Mouse (Mus musculus) gastrocnemius, postnatal 10 days (tissue): ENCODE data around the gene Wars. TPM values are rescaled to one million over a fixed set of nuclear protein-coding genes. Genes with fewer than 3 reads are reported as not detected.

Experiments
- DNase-seq: peaks from one replicate; pipeline ENCODE4 v3.0.0; 2021; ENCODE audit warnings: mixed read lengths
- long read RNA-seq, 2 experiments: library from polyadenylated mRNA; stranded (forward); transcript quantifications; one replicate each; pipeline ENCODE4 v2.0.0; 2021
- total RNA-seq, 2 experiments: library from RNA; stranded (reverse); gene quantifications; 2 replicates each; pipeline ENCODE4 v1.2.3; 2021

The Wars gene
- 10 to 100 TPM; 24.1 to 26.8 TPM for total RNA-seq
- long read RNA-seq, experiment 1, transcript Wars-201 (10 exons, 2,831 nt): major isoform, 82 of 94 reads
- long read RNA-seq, experiment 1, partial matches to known transcripts: 5 of 94 reads
- long read RNA-seq, experiment 1, other reads (novel, unspliced or antisense): 7 of 94 reads
- long read RNA-seq, experiment 2, transcript Wars-201 (10 exons, 2,831 nt): major isoform, 64 of 84 reads
- long read RNA-seq, experiment 2, partial matches to known transcripts: 5 of 84 reads
- long read RNA-seq, experiment 2, other reads (novel, unspliced or antisense): 14 of 84 reads

DNA sequence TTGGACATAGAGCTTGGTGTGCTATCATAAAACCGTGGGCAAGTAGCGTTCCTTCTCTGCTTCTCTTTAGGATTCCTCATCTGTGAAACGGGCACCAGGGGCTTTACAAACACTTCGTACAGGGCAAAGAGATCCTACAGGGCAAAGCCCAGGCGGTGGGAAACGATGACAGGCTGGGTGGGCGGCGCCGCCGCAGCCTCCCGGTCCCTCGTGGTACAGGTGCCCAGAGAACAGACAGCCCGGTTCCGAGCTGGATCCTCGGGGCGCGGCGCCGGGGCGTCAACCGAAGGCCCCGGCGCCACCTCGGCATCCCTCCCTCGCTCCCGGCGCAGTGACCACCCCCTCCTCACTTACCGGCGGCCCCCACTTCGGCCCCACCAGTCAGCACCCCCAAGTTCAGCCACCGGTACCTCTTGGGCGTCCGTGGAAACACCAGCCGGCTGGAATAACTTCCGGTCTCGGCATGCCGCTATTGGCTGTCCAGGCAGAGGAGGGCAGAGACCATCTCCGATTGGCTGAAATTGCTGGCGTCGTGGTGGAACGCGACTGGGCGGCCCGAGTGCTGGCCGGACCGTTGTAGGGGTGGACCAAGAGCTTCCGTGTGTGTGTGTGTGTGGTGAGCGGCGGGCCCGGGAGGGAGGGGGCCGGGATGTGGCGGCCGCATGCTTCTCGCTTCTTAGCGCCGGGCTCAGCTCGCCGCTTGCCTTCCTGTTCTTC is at the start of gene Wars:
Gene Wars, minus strand, starts transcription at position 460 of the 717 bp plus-strand sequence.
- peak; percentile 92 for DNase-seq

DNA sequence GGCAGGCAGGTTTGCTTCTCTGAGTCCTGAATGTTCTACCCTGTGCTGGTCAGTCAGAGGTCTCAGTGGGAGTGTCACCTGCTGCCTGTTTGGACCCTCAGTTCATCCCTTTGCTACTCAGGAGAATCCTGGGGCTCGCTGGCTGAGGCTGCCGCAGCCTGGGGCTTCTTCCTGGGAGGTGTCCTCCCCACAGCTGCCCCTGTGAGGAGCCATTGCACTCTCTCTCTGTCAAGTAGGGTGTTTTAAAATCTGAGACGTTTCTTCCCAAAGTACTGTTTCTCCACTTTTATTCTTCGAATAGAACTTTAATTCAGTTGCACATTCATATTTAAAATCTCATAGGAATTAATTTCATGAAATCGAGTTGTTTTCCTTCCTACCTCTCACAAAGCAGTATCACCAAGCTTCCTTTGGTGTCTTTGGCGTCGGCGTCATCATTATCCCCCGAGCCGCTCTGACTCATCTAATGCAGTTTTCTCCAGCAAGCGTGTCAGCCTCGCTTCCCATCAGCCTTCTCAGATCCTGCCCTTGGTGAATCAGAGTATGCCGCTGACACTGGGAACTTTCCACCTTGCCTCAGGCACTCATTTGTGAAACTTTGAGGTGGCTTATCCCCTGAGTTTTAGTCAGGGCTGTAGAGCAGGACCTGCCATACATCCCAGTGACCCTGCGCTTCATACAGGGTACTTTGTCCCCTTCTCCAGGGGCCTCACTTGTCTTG is 48.4 kb upstream of the Wars start:
- no peak for DNase-seq

DNA sequence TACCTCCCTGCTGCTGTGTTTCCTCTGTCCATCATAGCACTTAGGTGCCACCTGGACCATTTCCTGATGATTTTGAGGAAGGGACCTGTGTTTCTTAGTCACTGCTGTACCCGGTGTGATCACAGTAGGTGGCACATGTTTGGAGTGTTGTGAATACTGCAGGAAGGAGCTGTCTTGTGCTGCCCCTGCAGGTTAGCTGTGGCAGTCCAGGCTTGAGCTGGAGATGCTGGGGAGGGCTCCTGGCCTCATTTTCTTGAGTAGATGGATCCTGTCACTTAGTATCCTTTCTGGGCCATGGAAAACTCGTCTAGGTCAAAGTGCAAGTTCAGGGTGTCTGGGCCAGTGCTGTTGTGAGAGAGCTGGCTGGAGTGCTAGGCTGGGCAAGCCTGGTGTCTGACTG is 47.3 kb upstream of the Wars start:
- DNase-seq: no peak

DNA sequence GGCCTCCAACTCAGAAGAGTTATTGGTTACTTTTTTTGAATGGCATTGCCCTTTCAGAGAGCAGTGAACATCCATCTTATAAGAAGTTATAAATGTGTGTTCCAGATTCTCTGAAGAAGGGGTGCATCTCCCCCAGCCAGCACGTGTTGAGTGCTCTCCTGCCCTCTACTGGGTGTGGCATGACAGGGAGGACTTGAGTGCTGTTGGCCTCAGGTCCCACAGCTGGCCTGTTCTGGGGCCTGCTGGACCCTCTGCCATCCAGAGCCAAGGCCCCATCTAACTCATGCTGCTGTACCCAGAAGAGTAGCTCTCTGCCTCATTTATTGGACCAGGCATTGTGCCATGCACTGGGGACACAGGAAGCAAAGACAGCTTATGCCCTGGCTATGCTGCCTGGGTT is 46.3 kb upstream of the Wars start:
- no peak for DNase-seq

DNA sequence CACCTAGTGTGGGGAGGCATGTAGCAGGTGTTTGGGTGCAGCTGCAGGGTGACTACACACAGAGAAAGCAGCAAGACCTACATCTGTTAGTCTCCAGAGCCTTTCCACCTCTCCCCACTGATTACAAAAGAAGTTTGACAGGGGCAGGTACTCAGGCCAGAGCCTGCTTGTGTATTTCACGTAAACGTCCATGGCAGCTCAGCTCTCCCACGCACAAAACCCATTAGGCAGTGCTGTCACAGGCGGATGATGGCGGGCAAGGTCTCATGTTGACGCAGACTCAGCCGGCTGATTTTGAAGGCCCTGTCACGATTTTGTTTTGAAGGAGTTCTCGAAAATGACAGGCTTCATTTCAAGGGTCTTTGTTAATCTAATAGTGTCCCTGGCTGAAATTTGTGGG is 45.3 kb upstream of the Wars start:
- DNase-seq: no peak

DNA sequence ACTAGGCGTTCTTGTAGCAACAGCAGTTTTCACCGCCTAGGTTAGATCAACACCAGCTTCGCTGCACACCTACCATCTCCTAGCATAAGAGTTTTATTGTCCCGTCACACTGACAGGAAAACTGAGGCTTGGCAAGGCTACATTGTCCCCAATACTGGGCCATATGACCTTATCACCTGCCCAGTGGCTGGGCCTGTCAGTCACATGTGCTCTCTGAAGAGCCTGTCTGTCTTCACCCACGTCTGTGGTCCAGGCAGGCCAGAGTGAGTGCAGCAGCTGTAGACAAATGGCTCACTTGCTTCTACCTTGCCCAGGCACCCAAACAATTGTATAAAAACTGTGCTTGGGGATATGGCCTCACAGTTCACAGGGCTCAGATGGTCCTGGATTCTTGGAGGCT is 44.9 kb upstream of the Wars start:
- DNase-seq: no peak

DNA sequence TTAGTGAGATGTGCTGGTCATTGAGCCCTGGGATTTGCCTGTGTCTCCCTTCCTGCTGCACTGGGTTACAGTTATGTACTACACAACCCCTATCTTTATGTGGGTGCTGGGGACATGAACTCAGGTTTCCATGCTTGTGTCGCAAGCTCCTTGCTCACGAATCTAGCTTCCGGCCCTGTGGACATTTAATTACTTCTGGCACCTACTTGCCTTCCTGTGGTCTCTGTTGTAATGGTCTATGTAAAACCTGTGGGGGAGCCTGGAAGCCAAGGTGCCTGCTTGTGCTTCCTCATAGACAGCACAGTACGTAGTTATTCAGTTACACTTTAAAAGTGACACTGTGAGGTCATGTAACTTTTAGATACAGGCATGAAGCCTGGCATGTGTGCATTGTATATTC is 43.5 kb upstream of the Wars start:
- DNase-seq: no peak

DNA sequence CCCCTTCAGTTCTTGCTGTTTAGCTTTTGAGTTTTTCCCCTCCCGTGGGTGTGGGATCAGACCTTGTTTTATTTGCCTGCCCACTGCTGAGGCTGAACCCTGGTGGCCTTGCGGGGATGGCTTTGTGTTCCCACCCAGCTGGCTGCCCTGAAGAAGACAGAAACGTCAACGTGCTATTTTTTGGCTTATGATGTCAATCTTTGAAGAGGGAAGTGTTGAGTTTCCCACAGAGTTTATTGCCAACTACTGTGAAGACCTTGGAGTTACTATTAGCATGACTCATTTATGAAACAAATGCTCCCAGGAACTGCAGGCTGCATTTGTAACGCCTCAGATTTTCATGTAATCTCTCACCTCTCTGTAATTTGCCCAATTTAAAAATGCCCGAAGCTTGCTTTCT is 42.9 kb upstream of the Wars start:
- no peak for DNase-seq

DNA sequence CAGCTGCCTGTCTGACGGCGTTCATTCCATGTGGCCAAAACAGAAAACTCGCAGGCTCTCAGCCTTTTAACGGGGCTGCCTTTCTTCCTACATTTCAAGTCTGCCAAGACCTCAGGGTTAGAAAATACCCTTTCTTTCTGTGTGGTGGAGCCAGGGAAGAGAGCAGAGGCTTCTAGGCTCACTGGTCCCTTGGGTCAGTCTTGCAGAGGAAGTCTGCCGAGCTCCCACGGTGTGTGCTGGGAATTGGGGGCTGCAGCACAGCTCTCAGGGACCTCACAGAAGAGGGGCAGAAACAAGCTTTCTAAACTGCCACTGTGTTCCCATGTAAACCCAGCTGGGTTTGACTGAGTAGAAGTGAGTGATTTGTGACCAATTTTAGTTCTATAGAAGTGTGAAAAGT is 40.3 kb upstream of the Wars start:
- DNase-seq: no peak

DNA sequence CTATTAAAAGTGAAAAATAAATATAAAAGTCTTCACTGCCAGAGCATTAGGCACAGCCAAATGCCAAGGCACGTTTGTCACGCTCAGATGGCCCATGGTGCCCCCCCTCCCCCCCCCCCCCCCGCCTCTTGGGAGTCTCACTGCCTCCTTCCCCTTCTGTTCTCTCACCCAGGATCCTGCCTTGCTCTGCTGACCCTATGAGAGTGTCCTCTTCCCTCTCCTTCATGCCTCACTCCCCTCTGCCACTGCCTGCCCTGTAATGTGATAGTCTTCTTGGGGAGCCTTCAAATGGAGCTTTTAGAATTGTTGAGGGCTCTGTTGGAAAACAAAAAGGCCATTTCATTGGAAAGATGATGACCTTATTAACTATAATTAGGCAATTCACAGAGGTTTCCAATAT is 38.1 kb upstream of the Wars start:
- no peak for DNase-seq

DNA sequence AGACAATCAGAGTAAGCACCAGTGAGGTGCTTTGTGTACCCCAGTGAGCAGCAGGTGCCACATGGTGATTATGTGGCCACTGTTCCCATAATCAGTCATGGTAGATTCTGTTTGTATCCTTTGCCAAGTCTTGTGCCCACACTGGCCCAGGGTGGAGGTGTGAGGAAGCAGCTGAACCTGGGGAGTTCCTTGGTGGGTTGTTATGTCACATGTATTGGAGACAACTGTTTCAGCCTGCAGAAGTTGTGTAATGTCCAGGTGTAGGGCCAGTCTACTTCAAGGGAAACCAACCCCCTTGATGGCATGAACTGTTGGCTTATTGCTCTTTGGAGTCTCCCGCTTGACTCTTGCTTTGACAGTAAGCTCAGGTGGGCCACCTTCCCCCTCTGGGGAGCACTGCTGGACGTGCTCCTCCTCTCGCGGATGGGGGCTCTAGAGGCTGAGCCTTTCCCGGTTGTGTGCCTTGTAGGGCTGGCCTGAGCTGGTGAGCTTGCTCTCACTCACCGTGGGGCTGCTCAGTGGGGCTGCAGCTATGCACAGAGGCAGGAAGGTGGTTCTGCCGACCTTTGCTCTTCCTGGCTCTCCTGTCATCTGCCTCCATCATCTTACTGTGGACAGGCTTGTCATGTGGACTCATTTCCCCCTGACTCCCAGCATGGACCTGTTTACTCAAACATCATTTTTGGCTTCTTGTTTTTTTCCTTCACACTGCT is 37.5 kb upstream of the Wars start:
- no peak for DNase-seq

DNA sequence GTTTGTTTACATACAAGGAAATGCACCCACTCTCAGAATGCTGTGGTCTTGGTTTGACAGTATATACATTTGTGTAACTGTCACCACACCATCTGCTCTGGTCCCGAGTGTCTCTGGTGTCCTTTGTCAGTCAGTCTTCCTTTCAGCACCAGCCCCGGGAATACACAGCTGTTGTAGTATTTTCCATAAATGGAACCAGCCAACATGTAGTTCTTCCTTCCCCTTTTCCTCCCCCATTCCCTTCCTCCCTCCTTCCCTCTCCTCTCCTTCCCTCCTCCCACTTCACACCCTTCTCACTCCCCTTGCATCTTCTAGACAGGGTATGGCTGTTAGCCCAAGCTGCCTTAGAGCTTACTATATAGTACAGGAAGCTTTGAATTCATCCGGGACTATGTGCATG is 35.5 kb upstream of the Wars start:
- DNase-seq: no peak

DNA sequence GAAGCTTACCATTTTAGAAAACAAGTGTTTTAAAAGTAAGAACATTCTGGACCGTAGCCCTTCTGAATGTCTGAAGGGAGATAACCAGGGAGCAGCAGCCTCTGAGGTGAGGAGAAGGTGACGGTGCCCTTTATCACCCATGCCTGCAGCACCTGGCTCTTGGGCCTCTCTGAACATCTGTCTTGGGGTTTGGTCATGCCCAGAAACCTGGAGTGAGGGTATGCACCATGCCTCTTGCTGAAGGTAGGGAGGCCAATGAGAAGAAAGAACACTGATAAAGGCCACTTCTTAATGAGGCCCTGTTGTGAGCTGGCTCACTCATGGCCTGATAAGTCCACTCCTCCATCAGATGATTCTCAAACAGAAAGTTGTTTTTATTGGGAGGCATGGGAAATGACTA is 34.3 kb upstream of the Wars start:
- DNase-seq: no peak

DNA sequence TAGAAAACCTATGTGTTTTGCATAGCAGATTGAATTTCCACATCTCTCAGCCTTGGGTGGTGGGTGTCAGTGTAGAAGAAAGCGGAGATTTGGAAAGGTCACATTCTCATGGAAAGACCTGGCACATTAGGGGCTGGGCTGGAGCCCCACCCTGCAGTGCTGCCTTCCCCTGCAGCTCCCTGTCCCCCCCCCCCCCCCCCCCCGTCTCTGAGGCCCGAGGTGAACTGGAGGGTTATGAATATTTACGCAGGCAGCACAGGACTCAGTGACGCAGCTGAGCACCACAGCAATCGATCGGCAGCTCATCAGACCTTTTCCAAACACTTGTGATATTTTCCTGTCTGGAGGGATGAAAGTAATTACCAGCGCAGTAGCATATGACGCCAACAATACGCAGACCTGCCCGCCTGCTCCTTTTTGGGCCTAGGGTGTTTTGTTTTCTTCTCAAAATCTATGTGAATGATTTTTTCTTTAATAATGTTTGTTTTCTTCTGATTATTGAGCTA is 32.7 kb upstream of the Wars start:
- no peak for DNase-seq

DNA sequence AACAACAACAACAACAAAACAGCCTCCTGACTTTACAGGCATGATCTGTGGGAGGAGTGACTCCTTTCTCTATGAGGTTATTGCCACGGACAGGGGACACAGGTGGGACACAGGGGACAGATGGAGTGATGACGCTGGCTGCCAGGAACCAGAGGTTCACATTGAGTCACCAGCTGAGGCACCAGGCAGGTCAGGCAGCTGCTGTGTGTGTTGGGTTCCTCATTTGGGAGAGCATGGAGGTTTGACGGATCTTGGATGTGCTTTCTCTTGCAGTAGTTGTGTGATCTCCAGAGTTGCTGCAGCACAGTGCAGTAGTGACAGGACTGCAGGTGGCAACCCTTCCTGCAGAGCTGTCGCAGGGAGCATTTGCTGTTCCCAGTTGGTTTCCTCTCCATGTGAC is 24.8 kb upstream of the Wars start:
- no peak for DNase-seq

DNA sequence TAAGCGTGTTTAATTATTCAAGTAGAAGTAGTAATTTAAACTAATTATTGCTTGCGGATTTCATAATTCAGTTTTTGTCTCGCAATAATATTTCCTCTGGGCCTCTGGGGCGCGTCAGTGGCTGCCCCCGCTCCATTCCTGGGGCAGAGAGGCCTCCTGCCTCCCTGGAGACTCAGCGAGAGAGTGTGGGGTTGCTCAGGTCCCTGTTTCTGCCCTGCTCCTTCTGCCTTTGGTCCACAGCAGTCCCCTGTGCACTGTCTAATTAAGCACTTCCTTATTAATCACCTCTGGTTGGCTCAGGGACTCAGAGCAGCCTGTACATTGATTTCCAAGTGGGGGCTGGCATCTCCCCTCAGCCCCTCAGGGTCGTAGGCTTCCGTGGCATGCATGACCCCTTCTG is 23.5 kb upstream of the Wars start:
- DNase-seq: no peak

DNA sequence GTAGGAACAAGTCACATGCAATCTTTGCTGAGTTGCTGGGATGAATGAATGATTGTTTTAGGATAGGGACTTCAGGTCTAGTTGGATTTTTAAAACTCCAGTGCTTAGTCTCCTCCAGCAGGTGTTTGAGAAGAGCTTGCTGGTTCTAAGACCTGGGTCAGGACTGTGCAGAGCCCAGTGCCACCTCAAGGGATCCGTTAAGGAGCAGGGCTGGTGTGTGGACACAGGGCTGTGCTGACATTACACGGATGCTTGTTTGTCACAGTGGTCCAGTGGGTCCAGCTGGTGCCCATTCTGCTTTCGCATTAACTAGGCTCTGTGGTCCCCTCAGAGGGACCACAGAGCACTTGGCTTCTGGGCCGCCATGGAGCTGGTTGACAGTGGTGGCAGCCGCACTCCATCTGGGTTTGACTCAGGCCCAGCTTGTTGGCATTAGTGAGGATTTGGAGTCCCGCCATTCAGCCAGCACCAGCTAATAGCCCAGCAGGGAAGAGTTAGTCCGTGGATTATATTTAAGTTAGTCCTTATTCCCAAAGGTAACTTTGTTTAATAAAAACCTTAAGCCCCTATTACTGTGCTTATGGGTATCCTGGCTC is 22.6 kb upstream of the Wars start:
- DNase-seq: peak; percentile 55

DNA sequence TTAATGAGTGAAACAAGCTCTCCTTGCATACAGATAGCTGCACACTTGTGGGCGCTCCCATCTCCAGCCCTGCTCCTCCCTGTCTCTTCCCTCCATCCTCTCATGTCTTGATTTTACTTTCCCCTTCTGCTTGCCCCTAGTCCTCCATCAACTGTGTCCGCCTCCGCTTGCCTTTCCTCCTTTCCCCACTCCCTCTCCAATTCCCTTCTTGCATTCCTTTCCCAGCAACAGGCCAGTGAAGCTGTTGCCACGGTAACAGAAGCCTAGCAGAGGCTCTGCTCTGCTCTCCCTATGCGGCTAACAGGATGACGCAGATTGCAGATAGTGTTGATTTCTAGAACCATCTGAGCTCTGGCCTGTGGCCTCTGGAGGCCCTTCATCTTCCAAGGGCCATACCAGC is 21.9 kb upstream of the Wars start:
- DNase-seq: no peak

DNA sequence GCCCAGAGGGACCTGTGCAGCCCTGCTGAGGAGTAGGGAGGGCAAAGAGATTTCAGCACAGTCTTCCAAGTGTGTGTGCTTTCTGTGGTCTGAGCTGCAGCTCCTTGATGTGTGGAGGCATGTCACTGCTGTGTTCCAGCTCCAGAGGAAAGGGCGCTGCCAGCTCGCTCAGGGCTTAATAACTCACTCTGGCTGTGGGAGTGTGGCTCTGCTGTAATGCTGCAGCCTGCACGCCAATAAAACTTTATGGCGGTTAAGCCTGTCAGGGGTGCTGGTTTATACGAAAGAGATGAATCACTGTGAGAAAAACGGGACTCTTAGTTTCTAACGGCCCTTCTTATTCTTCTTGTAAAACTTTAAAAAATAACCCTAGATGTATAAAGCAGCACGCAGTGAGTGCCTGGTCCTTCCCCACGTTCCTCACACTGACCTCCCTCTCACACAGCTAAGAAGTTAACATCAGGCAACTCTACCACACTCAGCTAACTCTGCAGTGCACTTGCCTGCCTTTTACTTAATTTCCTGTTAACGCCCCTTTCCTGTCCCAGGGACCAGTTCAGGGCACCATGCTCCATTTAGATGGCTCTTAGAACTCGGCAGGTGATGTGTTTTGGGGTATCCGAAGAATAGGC is 20.9 kb upstream of the Wars start:
- DNase-seq: no peak

DNA sequence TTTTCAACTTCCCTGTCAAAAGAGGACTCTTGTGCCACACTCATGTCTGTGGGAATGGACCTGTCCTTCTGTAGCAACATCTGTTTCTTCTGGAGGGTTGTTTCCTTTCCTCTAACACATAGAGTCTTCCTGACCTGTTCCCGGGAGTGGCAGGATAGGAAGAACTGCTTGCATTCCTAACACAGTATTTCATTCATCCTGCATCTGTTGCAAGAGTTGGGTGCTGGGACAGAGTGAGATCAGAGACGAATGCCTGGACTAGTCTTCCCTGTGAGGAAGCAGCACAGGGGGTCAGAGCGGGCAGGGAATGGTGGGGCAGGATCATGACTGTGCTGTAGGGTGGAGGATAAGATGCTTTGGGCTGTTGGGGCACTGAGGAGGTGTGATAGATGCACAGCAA is 20.2 kb upstream of the Wars start:
- DNase-seq: no peak

DNA sequence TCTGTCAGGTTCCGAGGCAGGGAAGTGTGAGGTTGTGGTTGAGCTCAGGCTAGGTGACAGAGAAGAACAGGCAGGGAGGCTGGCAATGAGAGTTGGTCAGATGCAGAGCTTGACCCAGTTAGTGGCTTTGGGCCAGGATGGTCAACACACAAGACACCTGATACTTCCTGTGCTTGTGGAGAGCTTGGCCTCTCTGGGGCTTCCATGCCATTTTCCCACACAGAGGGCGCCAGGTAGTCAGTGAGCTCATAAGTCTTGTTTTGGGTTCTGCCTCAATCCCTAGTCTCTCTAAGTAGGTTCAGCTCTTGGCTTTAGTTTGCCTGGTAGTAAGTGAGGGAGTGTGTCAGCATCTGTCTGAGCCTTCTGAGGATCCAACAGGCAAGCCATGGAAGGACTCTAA is 18.5 kb upstream of the Wars start:
- no peak for DNase-seq
